Mouse (Mus musculus): Measurements from ENCODE around the gene Baiap2l1.
A peak's percentile ranks its signal among the peaks of the same experiment; 100 is the strongest.
"Not testable (repeated sequence)": the region's sequence is repeated elsewhere in the genome, so short reads cannot be mapped to it uniquely, and the experiment has no call there.

Gene Baiap2l1

DNA sequence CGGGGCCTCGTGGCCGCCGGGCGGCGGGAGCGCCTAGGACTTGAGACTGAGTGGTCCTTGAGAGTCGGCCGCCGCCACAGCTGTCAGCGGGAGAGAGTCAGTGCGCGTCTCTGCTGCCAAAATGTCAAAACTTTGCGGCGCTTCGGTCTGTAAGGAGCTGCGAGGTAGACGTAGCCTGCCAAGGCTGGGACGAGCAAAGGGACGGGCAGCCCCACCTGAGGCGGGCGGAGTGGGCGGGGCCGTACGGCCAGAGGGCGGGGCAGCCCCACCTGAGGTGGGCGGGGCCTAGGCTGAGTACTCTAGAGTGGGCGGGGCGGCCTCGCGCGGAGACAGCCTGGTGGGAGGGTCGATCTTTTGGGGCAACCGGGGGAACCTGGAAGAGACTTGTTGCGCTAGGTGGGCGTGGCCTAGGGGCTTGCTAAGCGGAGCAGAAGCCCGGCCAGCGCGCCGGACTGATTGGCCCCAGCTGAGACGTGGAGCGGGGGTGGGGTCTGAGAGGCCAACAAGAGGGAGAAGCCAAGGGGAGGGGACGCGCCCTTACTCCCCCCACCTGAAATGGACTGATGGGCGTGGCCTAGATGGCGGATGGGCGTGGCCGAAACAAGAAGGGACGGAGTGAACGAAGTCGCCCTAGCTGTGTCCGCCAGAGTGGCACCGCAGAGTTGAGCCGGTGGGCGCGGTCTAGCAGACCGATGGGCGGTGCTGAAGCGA lies at the start of gene Baiap2l1:
TSS of gene Baiap2l1 (minus strand) at position 232 of the 711 bp plus-strand sequence.
- DNase-seq (ENCODE audit: low read depth, low spot score) = peak; percentile 83

- no peak for DNase-seq (ENCODE audit: low read depth, low spot score)
Observed at GRCm38 (mm10) chr5:144406256-144406655, 48.3 kb upstream of the Baiap2l1 start.

DNA sequence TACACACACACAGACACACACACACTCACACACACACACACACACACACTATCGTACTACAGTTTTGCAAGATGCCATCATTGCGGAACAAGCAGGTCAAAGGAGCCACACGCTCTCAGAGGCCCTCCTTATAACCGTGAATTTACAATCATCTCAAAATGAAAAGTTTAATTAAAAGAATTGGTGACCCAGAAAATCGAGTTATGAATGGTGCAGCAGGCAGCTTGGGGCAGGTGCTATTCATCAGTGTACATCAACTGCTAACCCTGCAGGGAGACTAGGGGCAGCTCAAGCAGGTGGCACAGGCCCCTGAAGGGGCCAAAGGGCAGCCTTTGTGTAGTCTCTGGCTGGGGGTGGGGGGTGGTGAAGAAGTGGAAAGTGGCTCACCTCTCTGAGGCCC lies 42.9 kb upstream of the Baiap2l1 start:
- DNase-seq (ENCODE audit: low read depth, low spot score) = no peak

- DNase-seq (ENCODE audit: low read depth, low spot score) = no peak
Observed at GRCm38 (mm10) chr5:144397566-144397965, 39.7 kb upstream of the Baiap2l1 start.

DNA sequence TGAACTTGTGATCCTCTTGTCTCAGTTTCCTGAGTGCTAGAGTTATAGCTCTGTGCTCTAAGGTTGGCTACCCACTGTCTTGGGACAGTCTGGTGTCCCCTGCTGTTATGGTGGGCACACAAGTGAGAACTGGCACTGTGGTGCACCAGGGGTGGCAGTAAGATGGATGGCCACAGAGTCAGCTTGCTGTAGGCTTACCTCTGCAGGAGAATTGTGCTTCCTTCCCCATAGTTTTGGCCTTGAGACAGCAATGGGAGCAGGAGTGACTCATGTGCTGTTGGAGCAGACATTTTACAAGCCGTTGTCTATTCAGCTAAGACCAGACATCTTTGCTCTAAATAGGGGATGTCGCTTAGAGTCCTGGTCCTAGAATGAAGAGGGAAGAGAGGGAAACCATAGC lies 36.2 kb upstream of the Baiap2l1 start:
- no peak for DNase-seq (ENCODE audit: low read depth, low spot score)

DNA sequence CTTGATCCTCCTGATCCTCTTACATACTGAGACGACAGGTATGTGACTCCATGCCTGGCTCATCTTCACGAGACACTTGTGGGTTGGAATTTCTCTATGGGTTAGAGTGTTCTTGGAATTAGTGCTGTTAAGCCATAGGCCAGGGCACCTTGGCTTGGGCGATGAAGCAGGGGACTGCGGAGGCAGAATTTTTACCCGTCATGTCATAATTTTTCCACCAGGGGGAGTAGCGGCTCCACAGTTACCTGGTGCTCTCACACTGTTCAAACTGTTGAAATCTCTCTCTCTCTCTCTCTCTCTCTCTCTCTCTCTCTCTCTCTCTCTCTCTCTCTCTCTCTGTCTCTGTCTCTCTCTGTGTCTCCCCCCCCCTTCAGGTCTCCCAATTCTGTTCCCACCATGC lies 29.9 kb upstream of the Baiap2l1 start:
- peak; percentile 32 for DNase-seq (ENCODE audit: low read depth, low spot score)

DNA sequence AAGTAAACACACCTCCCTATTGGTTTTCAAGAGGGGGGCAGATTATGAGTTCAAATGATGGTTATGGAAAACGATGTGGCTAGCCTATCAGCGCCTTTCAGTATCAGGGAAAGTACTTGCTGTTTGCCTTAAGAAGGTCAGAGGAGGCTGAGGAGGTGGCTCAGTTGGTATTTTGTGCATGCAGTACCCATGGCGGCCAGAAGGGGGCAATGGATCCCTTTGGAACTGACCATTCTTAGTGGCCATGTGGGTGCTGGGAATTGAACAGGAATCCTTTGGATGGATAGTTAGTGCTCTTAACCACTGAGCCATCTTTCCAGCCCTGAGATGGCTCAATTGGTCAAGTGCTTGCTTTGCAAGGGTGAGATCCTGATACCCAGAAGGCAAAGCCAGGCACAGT lies 26.0 kb upstream of the Baiap2l1 start:
- DNase-seq (ENCODE audit: low read depth, low spot score) = no peak

GRCm38 (mm10) chr5:144381782-144382181 lies 23.9 kb upstream of the Baiap2l1 start:
- no peak for DNase-seq (ENCODE audit: low read depth, low spot score)

DNA sequence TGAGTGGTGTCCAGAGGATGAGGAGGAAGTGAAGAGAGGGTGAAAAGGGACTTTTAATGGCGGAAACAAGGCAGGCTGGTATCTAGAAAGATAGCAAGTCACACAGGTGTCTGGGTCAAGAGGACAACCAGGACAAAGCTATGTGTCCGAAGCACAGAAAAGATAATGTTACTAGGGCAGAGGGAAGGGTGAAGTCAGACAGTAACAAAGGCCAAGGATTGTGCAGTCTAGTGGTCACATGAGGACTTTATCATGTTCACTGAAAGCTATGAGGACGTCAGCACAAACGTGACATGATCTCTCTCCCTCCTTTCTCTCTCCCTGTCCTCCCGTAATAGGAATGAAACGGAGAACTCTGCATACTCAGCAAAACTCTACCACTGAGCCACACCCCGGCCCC lies 22.8 kb upstream of the Baiap2l1 start:
- DNase-seq (ENCODE audit: low read depth, low spot score) = no peak

DNA sequence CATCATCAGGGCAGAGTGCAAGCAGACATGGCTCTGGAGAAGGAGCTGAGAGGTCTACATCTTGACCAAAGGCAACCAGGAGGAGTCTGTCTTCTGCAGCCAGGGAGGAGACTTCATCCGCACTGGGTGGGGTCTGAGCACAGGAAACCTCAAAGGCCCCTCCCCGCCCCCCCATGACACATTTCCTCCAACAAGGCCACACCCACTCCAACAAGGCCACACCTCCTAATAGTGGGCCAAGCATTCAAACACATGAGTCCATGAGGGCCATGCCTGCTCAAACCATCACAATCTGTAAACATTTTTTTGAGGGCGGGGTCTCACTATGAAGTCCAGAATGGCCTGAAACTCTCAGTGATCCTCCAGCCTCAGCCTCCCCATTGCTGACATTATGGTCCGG lies 21.5 kb upstream of the Baiap2l1 start:
- no peak for DNase-seq (ENCODE audit: low read depth, low spot score)

GRCm38 (mm10) chr5:144372885-144373284 lies 15.0 kb upstream of the Baiap2l1 start:
- no peak for DNase-seq (ENCODE audit: low read depth, low spot score)

GRCm38 (mm10) chr5:144372177-144372576 lies 14.3 kb upstream of the Baiap2l1 start:
- no peak for DNase-seq (ENCODE audit: low read depth, low spot score)

GRCm38 (mm10) chr5:144370986-144371385 lies 13.1 kb upstream of the Baiap2l1 start:
- peak; percentile 14 for DNase-seq (ENCODE audit: low read depth, low spot score)

DNA sequence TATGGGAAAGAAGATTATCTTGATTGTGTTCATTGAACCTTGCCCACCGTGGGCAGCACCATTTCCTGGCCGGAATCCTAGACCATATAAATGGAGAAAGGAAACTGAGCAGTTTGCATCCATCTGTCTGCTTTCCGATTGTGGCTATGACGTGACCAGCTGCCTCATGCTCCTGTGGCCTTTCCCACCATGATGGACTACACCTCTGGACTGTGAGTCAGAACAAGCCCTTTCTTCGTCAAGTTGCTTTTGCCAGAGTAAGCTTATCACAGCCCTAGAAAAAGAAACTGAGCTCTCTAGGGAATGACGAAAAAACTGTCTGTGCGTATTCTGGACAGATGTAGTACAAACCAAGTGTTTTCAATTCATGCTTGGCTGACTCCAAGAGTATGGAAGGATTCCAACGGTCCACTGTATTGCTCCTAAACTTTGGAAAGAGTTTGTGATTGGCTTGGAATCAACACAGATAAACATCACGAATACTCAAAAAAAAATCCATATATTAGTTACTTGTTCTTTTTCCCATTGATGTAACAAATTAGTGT lies 10.8 kb upstream of the Baiap2l1 start:
- DNase-seq (ENCODE audit: low read depth, low spot score) = no peak

- DNase-seq (ENCODE audit: low read depth, low spot score) = not testable (repeated sequence)
Observed at GRCm38 (mm10) chr5:144366551-144366950, 8.6 kb upstream of the Baiap2l1 start.

GRCm38 (mm10) chr5:144364680-144365357 lies 6.9 kb upstream of the Baiap2l1 start:
- no peak for DNase-seq (ENCODE audit: low read depth, low spot score)

DNA sequence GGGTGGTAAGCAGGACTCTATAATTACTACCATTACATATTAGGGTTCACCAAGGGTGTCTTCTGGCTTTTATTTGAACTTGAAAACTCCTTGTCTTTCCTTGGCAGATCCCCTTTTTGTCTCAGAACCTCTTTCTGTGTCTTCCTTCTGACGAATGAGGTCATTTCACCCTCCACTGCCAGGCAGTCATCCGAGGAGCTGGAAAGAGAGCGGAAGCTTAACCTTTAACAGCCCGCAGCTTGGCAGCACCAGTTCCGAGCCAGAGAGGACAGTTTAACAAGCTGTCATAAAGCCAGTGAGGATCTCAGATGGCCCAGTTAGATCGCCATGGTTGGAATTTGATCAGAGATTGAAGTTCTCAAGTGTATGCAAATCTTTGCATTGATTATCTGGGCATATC lies 2.4 kb upstream of the Baiap2l1 start:
- DNase-seq (ENCODE audit: low read depth, low spot score) = no peak

- DNase-seq (ENCODE audit: low read depth, low spot score) = no peak
Observed at GRCm38 (mm10) chr5:144359886-144360285, 2.0 kb upstream of the Baiap2l1 start.

DNA sequence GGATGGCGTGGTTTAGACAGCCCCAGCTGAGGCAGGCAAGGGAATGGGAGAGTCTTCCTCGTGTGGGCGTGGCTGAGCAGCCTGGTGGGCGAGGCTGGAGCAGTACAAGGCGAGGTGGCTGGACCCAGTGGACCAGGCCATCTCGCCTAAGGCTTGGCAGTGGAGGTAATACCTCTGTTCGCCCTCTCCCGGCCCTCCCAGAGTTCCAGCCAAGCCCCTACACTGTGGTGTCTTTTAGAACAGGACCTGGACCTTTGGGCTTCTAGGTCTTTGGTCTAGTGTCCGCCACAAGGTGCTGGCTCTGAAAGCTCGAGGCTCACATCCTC lies 643 bp upstream of the Baiap2l1 start:
- no peak for DNase-seq (ENCODE audit: low read depth, low spot score)

DNA sequence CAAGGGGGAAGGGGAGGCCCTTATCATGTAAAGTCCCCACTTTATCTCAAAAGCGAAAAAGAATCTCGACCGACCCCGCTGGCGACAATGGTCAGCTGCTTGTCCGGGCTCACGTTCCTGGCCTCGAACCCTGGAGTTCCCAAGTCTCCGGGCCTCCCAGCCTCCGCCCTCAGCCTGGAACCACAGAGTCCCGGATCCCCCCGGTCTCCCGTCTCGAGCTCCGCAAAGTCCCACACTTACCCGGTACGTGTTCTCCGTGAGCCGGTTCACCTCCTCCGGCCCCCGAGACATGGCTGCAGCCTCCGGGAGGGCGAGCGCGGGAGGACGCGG lies 396 bp downstream of the Baiap2l1 start:
- peak; percentile 24 for DNase-seq (ENCODE audit: low read depth, low spot score)

DNA sequence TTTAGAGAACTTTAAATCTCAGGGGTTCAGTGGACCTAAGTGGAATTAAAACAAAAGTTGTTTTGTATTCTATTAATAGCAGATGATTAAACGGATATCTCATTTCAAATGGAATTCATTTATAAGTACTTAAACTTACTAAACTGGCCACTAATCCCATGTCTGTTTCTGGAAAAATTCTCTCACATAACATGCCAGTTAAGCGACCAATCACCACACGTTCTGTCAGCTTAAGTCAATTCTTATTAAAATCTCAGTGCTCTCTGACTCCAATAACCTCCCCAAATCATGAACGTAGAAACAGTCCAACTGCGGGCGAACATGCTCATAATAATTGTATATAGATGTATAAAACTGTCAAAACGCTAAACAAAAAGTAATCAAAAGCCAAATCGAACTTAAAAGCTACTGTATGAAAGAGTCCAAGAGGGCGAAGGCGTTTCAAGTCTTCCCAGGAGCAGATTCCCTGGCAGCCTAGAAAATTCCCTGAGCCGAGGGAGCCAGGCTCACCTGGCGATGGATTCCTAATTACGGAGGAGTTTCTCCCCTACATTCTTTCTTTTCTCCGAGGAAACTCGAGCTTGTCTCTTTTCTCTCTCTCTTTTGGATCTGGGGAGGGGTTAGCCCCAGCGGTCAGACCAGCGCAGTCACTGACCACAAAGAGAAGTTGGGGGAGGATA lies 996 bp downstream of the Baiap2l1 start:
- DNase-seq (ENCODE audit: low read depth, low spot score) = no peak

GRCm38 (mm10) chr5:144352250-144353047 lies 5.5 kb downstream of the Baiap2l1 start:
- no peak for DNase-seq (ENCODE audit: low read depth, low spot score)

Measured in embryo, embryonic 11.5 days (tissue).